Mouse (Mus musculus) thymus, postnatal 4 days (tissue): Measurements from ENCODE around the gene Poc1b.

Experiments used
- DNase-seq: peaks from one replicate; pipeline ENCODE4 v3.0.0; 2021

Poc1b gene

DNA sequence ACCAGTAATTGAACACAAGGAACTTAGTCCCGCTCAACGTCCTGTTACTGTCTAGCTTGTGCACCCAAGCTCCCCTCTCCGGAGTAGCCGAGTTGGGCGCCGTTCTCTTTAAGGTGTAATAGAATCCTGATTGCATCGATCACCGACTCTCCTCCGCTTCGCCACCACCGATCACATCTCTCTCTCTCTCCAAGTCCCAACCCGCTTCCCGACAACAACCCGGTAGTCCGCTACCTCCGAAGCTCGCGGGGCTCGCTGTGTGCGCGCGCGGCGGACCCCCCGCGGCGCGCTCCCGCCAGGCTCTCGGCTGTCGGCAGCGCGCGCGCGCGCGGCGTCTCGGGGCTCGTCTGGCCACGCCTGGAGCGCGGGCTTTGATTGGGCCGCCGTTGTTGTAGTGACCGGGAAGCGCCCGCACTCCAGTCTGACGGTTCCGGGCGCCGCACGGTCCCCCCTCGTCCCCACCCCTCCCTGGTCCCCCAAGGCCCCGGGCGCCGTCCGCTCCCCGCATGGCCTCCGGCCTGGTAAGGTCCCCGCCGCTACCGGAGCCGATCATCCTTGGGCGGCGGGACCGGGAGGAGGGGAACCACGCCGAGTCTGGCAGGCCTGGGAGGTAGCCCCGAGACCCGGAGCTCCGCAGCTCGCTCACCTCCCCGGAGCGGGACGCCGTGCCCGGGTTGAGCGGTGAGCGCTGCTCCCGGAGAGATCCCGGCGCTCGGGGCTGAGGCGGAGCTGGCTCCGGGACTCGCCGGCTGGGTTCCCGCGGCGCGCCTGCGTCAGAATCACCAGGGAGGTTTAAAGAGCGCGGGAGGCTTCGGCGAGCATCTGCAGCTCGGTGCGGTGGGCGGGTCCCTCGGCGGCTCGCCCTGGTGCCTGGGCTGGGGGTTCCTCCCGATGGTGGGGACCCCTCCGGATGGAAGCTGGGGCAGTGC is at the start of gene Poc1b:
Gene Poc1b, plus strand, starts transcription at position 334 of the 929 bp plus-strand sequence.
- peak; percentile 91 for DNase-seq

DNA sequence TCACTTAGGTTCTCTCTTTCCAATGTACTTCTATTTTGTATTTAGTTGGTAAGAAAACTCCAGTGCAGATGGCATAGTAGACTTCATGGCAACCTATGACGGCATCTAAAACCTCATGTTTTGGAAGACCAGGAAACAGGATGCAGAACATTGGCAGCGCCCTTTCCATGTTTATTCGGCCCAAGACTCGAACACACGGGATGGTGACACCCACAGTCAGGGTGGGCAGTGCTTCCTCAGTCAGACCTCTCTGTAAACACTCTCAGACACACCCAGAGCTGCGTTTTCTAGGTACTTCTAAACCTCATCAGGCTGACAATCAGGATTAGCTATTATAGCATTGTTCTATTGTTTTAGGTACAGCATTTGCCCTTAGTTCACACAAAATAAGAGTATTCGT is 46.2 kb upstream of the Poc1b start:
- no peak for DNase-seq

DNA sequence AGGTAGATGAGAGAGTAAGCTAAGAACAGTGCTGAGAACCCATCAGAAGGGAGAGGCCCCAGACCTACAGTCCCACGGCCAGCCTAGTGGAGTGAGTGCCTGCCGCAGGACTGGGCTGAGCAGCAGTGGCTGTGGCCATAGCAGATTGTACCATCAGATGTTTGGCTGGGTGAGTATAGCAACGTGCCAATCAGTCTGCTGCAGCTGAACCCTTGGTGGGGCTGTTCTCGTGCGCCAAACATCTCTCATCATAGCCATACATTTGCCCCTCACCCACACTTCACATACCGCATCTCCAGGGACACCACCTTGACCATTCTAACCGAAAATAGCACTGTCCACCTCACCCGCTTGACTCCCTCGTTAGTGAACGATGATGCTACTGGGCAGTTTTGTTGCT is 45.4 kb upstream of the Poc1b start:
- no peak for DNase-seq

DNA sequence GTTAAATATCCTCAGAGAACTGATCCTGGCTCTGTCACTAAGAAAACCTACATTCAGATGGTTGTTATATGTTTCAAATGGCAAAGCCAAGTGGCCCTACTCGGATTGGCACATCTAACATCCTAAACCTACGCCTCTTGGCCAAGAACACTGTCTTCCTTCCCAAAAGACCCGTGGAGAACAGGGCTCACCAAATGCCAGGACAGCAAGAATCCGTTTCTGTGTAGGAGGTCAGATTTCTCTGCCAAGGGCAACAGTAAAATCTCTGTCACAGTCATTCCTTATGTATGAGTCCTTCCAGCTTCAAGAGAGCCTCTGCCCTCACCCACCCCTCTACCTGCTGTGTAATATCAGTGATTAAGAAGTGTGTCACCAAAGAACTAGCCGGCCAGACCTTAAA is 44.3 kb upstream of the Poc1b start:
- no peak for DNase-seq

DNA sequence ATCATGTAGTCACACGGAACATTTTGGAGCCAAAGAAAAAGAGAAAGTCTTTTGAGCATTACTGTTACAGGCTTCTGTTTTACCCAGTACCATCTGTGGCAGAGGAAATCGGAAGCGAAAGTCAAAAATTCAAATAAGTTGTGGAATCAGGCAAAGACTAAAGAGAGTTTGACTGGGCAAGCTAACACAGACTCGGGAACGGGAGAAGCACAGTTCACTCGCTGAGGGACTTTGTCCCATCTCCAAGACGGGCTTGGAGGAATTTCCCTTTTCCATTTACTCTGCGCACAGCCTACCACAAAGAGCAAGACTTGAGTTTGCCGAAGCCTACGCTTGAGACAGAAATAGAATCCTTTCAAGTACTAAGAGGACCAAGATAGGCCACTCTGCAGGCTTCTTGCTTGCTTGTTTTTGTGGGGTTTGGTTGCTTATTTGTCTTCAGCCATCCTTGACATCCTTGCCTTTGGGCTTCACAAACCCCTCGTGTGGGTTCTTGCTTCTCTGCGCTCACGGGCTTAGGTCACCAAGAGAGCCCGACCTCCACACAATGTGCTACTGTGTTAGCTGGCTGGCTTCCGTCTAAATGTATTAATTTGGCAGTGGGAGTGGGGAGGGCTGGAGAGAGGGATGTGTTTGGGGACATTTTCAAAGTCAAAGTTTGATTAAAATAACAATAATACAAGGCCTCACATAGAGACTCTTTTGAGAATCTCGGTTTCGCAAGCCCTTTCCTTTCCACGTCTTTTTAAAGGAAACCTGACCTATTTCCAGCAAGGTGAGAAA is 30.5 kb upstream of the Poc1b start:
- DNase-seq: no peak

DNA sequence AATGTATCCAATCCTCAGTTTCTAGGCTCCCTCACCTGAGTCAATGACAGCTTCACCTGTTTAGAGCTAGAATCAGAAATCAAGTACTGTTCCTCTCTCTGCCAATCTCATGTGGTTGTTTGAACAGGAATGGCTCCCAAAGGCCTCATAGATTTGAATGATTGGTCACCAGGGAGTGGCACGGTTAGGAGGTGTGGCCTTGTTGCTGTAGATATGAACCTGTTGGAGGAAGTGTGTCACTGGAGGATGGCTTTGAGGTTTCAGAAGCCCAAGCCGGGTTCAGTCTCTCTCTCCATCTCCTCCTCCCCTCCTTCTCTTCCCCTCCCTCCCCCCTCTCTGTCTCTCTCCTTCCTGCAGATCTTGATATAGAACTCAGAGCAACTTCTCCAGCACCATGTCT is 28.2 kb upstream of the Poc1b start:
- DNase-seq: no peak

DNA sequence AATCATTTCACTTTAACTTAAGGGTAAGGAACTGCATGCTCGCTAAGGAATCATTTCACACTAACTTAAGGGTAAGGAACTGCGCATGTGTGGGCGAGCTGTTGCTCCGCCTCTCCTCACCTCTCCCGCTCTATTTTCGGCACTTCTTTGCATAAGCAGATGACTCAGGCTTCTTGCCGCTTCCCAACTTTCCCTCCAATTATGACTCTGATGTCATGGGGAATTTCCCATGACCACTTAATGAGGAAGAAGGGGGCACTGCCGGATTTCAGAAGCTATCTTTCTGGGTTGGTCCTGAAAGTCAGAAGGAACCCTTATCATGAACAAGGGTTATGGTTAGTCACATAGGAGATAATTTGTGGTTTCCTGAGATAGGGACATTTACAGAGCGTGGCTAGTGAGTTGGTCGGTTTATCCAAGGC is 25.3 kb upstream of the Poc1b start:
- DNase-seq: no peak

DNA sequence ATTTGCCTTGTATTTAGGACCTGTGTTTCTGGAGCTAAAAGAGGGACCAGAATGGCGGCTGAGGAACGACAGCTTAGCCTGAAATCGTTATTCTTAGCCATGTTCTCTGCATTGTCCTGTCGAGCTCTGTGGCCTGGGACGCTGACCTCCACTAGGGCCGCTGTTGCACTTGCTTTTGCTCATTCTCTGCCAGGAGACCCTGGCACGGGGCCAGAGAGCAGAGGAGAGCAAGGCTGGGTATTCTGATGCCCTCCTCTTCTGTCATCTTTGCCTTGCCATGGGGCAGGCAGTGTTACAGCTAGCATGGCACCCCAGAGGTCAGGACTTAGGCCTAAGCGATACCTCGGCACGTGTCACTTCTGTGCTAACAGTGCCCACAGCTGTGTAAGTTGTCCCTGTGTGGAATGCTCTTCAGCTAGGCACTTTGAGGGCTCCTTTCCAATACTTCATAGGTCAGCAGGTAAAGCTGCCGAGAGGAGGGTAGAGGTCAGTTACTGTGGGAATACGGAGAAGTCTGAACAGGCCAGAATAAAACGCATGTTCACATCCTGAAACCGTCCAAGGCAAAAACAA is 23.3 kb upstream of the Poc1b start:
- DNase-seq: no peak

DNA sequence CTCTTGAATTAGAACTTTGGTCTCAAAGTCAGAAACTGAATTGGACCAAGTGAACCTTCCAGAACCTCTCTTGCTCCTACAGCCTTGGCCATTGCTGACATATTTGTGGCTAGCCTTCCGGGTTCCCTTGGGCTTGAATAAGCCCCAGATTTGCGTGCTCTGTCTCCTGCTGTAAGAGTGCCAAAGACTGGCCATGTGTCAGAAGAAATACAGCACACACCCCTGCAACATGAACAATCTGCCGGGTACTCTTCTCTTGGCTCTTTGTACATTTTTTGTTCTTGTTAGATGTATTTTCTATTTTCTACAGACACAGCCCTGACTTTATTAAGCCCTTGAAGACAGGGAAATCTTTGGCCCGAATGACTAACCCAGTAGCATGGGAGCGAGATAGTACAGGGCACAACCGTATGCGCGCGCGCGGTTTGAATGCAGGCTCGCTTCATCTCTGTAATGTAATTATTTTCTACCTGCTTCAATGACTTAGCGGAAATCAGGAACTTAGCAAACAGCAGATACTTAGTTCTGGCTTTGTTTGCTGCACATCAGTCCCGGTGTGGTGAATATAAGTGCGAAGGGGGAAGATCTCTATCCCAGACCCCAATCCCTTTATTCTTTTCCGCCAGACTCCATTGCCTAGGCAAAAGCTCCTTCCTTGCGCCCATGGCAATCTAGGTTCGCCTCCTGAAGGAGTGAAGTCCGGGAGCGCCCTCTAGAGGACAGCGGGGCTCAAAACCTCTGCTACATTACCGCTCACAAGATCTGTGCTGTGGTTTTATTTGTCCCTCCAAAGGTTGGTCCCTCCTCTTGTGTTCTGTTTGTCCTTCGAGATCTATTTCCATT is 22.2 kb upstream of the Poc1b start:
- DNase-seq: peak; percentile 94

DNA sequence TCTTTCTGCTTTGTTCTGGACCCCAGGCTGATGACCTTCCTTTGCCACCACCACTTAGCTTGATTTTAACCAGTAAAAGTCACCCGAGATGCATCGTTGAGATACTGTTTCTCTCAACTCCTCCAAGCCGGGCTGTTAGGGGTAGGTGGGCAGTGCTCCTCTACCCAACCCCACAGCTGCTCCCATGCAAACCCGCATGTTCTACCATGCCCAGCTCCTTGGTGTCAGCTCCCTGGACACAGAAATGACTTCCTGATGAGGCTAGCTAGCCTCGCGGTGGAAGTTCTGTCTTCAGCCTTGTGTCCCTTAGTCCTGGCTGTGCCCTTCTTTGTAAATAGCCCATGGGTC is 21.6 kb upstream of the Poc1b start:
- DNase-seq: no peak

DNA sequence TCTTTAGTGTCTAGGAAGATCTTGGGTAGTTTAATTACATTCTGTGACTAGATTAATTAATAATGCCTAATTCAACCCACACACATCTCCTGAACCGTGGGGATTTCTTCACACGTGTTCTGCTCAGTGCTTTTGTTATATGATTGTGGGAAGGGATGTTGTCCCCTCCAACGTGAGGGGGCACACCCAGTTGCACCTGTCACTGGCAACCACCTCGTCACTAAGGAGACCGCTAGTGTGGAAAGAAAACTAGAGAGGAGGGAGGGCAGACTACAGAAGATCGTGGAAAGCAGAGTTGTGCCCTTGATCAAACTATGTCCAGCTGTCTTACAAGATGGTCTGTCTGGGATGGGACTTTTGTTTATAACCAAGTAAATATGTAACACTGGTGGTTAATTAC is 20.8 kb upstream of the Poc1b start:
- DNase-seq: no peak

DNA sequence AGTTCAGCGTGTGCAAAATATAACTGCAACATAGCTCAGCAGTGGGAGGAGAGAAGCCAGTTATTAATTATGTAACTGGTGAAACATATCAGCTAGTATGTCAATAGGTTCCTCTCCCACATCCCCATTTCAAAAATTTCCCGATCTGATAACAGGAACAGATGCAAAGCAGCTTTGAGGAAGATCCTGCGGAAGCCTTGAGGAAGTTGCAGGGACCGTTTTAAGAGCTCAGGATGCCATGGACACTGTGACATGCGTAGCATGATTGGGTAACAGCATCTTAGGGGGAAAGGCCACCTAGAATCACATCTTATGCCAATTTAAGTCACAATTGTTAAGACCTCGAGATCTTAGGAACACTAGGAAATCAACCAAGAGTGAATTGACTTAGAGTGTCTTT is 16.9 kb upstream of the Poc1b start:
- no peak for DNase-seq

DNA sequence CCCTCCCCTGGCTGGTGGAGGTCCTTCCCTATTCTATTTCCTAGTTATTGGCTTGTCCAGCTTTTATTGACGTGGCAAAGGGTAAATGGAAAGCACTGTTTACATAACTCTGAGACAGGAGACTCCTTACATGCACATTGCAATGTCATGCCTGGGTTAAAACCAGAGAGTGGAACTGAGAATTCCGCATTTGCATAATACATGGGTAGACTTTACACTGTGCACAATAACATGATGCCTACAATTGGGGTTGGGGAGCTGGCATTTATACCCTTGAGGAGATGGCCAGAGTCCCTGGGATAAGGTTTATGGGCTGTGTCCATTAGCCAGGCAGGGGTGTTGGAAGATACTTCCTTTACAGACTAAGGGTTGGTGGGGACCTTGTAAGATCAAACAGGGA is 13.5 kb upstream of the Poc1b start:
- no peak for DNase-seq

DNA sequence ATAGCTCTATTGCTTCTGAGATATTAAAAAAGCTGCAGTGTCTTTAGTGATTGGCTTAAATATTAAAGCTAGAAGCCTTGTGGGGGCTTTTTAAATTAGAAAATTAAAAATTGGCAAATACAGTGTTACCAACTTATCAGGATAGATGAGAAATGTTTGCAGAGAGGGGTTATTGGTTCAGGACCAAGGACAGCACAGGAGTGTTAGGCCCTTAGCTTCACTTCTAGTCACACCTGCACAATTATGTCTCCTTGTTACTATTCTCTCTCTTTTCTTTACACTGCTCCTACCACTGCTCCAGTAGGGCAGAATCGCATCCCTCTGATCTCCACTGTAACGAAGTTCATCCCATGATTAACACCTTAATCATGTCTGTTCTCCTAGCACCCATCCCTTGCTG is 11.7 kb upstream of the Poc1b start:
- no peak for DNase-seq

DNA sequence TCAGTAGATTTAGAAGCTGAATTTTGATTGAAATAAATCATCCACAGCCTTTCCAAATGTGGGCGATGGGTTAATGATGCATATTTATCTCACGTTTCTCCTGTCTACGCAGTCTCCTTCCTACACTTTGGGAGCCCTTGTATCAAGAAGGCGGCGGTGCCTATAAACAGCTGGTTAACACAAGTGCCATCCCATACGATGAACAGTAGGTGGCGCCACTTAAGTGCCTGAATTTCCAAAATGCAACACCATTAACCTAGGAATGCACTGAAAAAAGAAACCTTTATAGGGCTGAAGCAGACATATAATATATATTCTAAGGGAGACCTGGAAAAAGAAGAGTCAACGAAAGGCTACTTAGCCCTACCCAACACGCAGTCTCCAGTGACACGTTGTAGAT is 9.5 kb upstream of the Poc1b start:
- DNase-seq: peak; percentile 73

DNA sequence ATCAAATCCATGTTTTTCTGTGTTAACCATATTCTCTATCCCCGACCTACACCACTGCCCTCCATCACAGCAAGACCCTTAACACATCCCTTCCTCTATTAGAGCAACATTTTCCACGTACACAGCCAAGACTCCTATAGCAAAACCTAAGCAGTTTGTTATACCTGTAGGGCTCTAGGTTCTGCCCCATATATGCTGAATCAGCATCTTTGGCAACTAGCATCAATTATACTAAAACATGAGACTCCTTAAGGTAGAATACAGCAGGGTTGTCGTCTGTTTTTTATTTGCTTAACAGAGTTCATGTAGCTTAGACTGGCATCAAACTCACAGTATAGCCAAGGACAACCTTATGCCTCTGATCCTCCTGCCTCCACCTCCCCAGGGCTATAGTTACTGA is 1.3 kb upstream of the Poc1b start:
- DNase-seq: no peak

DNA sequence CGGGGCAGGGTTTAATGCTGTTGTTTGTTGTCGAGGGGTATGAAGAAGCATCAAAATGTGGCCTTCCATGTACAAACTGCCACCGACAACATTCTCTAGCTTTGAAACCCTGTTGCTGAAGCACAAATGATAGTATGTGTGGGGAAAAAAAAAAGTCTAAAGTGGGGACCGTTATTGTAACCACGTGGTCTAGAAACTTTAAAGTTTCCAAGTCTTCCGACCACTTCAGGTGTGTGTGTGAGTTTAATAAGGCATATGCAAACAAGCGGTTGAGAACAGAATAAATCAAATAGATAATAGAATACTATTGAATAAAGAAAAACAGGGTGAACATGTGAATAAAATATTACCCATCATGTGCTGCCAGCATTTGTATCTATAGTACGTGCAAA is 529 bp upstream of the Poc1b start:
- no peak for DNase-seq

DNA sequence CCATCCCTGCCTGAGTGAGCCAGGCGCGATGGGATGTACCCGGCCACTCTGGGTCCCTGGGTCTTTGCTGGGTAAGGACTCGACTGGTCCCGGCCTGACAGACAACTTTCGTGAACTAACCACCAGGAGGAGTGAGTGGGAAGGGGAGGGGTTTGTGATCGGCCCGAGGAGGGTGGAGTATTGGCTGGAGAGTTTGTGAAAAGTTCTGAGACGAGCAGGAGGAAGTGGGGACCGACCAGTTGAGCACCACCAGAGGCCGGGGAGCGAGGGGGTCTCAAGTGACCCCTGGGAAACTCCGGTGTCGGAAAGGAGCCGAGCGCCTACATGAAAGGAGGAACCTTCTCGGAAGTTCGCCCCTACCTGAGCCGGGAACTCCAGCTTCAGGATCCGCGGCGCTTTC is 1.1 kb downstream of the Poc1b start, which contains the start of gene Galnt4:
Gene Galnt4, plus strand, starts transcription at position 196 of the 400 bp plus-strand sequence.
- peak; percentile 81 for DNase-seq

DNA sequence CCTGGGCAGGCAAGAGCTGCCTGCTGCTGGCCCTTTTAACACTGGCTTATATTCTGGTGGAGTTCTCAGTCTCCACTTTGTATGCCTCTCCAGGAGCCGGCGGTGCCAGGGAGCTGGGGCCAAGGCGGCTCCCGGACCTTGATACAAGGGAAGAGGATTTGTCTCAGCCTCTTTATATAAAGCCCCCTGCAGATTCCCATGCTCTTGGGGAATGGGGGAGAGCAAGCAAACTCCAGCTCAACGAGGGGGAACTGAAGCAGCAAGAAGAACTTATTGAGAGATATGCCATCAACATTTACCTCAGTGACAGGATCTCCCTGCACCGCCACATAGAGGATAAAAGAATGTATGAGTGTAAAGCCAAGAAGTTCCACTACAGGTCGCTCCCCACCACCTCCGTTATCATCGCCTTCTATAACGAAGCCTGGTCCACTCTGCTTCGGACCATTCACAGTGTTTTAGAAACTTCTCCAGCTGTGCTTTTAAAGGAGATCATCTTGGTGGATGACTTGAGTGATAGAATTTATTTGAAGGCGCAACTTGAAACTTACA is 1.7 kb downstream of the Poc1b start:
- DNase-seq: no peak

DNA sequence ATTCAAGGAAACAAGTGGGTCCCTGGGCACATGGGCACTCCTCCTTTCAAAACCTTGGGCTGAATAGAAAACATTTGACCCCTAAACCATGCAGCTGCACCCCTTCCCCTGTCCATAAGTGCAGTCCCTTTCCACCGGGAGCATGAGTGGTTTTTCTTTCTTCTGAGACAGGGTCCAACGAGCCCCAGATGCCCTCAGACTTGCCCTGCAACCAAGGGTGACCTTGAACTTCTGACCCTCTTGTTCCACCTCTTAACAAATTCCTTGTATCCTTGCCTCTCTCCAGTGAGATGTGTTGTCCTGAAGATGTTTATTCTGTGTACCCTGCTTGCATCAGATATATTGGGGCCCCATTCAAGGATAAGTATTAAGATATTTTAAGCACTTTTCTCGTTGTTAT is 6.7 kb downstream of the Poc1b start:
- DNase-seq: no peak

DNA sequence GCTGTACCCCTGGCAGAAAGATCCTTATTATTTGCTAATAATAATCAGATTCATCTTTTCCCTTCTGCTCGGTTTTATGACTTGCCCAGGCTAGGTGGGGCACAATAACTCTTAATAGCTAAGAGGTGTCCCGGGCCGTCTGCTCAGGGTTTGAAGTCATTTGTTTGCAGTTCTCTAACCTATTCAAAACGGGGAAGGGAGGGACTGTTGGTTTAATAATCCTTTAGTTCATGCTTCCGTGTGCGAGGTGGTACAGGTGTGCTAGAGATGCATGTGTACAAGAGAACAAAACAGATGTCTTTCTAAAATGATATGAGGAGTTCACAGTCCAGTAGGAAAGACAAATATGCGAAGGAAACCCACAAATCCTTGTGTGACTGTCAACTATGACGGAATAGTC is 7.5 kb downstream of the Poc1b start:
- DNase-seq: no peak

DNA sequence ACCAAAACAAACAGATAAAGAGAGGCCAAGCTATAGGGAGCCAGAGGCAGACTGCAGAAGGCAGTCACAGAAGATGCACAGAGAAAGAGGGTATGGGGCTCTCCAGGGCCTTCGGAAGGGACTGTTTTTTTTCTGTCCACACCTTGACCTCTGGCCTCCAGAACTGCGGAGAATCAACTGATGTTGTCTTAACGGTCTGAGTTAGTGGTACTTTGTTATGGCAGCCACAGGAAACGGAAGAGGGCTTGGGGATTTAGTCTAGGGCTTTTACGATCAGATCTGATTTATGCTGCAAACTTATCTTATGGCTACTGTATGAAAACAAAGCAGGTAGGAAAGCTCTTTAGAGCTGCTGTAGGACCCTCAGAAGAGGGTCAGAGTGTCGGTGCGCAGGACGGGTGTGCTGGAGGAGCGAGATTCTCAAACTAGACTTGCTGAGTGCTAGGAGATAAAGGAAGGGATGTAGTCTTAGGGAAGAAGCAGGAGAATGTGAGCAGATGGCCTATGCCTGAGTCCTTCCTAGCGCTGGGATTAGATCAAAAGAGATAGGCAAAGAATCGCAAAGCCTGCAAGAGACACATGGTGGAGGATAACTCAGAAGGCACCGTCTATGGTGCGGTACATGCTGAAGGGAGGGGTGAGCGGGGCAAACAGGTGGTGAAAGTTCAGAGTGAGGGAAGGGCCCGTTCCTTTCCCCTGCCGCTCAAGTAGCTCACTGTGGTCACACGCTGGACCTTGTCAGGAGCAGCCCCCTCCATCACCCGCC is 8.8 kb downstream of the Poc1b start:
- DNase-seq: peak; percentile 51
